Comparison of ENCODE assay signal across 9 mouse cellular contexts in the genomic region with DNA sequence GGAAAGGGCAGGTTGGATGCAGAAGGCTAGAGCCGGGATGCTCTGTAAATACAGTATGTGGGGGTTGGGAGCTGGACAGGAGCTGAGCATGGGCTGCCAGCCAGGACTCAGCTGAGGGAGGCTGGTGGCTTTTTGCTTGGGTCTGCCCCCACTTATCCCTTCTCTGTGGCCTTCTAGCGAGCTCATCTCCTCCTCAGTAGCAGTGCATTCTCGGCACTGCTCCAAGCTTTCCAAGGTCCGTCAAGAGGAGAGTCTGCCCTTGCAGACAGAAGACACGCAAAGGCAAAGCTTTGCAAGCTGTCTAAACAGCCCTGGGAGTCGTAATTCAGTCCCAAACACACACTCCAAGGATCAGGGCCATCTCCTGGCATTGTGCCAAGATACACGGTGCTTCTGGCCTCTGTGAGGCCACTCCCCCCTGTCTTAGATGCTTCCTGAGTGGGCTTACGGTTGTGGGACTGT. TPM values are rescaled to one million over a fixed set of nuclear protein-coding genes. Genes with fewer than 3 reads are reported as not detected.
DNase-seq lines count a peak whose midpoint lies in the region; ATAC-seq and TF ChIP-seq lines count a peak whose summit lies in the region.
"Had no signal": no experiment of that assay in that cellular context is flagged by ENCODE, and none has a peak within 500 bp of the region (broad histone marks: within the 10 kb centered on the region; RNA-seq: fewer than 3 reads in every experiment).

No protein-coding gene starts in this region.

- H3K9ac ChIP-seq in kidney, embryonic 16.5 days (replicated peaks; ENCODE audit: low read length) = no peak overlapping the region
- H3K9ac ChIP-seq in neural tube, embryonic 13.5 days = no peak overlapping the region
- no peak overlapping the region for H3K9ac ChIP-seq in forebrain, postnatal 0 days

- peak; percentile 92 for ATAC-seq in kidney, embryonic 16.5 days (ENCODE audit: low FRiP score, low TSS enrichment)
- ATAC-seq in neural tube, embryonic 13.5 days (ENCODE audit: low read depth) = peak; percentile 78
- ATAC-seq in forebrain, postnatal 0 days = no peak

- H3K27me3 ChIP-seq in kidney, embryonic 16.5 days (ENCODE audit: insufficient read depth, low read length) = no peaks in the 10 kb centered on the region
- no peaks in the 10 kb centered on the region for H3K27me3 ChIP-seq in neural tube, embryonic 13.5 days
- H3K27me3 ChIP-seq in forebrain, postnatal 0 days (ENCODE audit: insufficient read depth, low read length) = no peaks in the 10 kb centered on the region

- WGBS in kidney, embryonic 16.5 days = 2% methylated on average over 8 of the region's 8 CpGs
- WGBS in neural tube, embryonic 13.5 days = 24% methylated on average over 8 of the region's 8 CpGs
- WGBS in forebrain, postnatal 0 days = 37% methylated on average over 8 of the region's 8 CpGs

- TF ChIP-seq CTCF in forebrain, postnatal 0 days (IDR thresholded peaks at IDR 0.05; ENCODE audit: low read depth) = no peak

- DNase-seq in kidney, adult 9 months = no peak
- peak; percentile 83 for DNase-seq in adrenal gland, postnatal 10 days
- DNase-seq in cerebellum, postnatal 25 days = peak; percentile 33 to 58
- no peak for DNase-seq in Muller cell, postnatal 12 days (ENCODE audit: inconsistent ontology term)
- no peak for DNase-seq in forebrain, postnatal 0 days
- no peak for DNase-seq in layer of hippocampus, adult 8-10 months (ENCODE audit: low spot score in 2 of 2)

- no peak overlapping the region; the same call in 1 of the 2 replicates for H3K4me2 ChIP-seq in kidney, embryonic 16.5 days (replicated peaks; ENCODE audit: low read depth, low read length)
- H3K4me2 ChIP-seq in neural tube, embryonic 13.5 days = no peak overlapping the region
- no peak overlapping the region for H3K4me2 ChIP-seq in forebrain, postnatal 0 days (ENCODE audit: low read depth)

- H3K4me3 ChIP-seq in kidney, embryonic 16.5 days (ENCODE audit: low read length) = no peak overlapping the region
- no peak overlapping the region for H3K4me3 ChIP-seq in neural tube, embryonic 13.5 days
- no peak overlapping the region for H3K4me3 ChIP-seq in forebrain, postnatal 0 days (ENCODE audit: low read depth, low read length)
- H3K4me3 ChIP-seq: erythroblast, embryonic 14.5 days had no signal

- no peak overlapping the region for H3K27ac ChIP-seq in kidney, embryonic 16.5 days (ENCODE audit: low read length)
- peak overlapping the region; percentile 40; the same call in 1 of the 2 replicates for H3K27ac ChIP-seq in neural tube, embryonic 13.5 days (replicated peaks)
- H3K27ac ChIP-seq in forebrain, postnatal 0 days (ENCODE audit: low read depth, low read length) = no peak overlapping the region

- no peaks in the 10 kb centered on the region for H3K36me3 ChIP-seq in kidney, embryonic 16.5 days (ENCODE audit: insufficient read depth, low read length)
- no peaks in the 10 kb centered on the region for H3K36me3 ChIP-seq in neural tube, embryonic 13.5 days
- H3K36me3 ChIP-seq in forebrain, postnatal 0 days (ENCODE audit: insufficient read depth) = no peaks in the 10 kb centered on the region

- H3K4me1 ChIP-seq in kidney, embryonic 16.5 days (ENCODE audit: insufficient read depth, low read length) = peaks cover 13% of the 10 kb centered on the region
- peaks cover 19% of the 10 kb centered on the region for H3K4me1 ChIP-seq in neural tube, embryonic 13.5 days (replicated peaks)
- no peaks in the 10 kb centered on the region for H3K4me1 ChIP-seq in forebrain, postnatal 0 days (ENCODE audit: insufficient read depth)

- H3K9me3 ChIP-seq in kidney, embryonic 16.5 days (ENCODE audit: low read length) = no peaks in the 10 kb centered on the region
- no peaks in the 10 kb centered on the region; the same call in 1 of the 2 replicates for H3K9me3 ChIP-seq in neural tube, embryonic 13.5 days
- 0 out of 2 replicates have a peak, but pooled peaks cover 4% of the 10 kb centered on the region for H3K9me3 ChIP-seq in forebrain, postnatal 0 days (ENCODE audit: low read length)

RNA-seq across cellular contexts. Expression of a gene that starts 33.0 kb away (rescaled TPM):
- not detected in 2 replicates for polyA plus RNA-seq in kidney, embryonic 16.5 days (2015; fragmentation: Nextera tagmentation; extraction: Ambion mirVana)
- total RNA-seq in adrenal gland, postnatal 10 days (2021) = not detected
- polyA plus RNA-seq in neural tube, embryonic 13.5 days (2015; fragmentation: Nextera tagmentation; extraction: Ambion mirVana) = not detected in 2 replicates
- total RNA-seq in forebrain, postnatal 0 days (2014; rRNA removed) = not detected in 2 replicates
- polyA plus RNA-seq in forebrain, postnatal 0 days (2015; fragmentation: Nextera tagmentation; extraction: Ambion mirVana) = not detected in 2 replicates
- total RNA-seq in layer of hippocampus, adult 8-10 months (2022) = not detected
- polyA plus RNA-seq: erythroblast, embryonic 14.5 days had no signal

Comparison
In these comparisons a context has a peak if more than half of its experiments do, and no peak if none do; other contexts are left out.
1. DNase-seq: peak in adrenal gland, postnatal 10 days (single experiment) and cerebellum, postnatal 25 days (2 of 2); none in kidney, adult 9 months (single experiment), Muller cell, postnatal 12 days (single experiment), forebrain, postnatal 0 days (single experiment) and layer of hippocampus, adult 8-10 months (0 of 2).